Mouse (Mus musculus): ENCODE data around the gene Unc5b.

Gene Unc5b

GRCm38 (mm10) chr10:60797682-60798422 is 33.5 kb downstream of the Unc5b start:
- no peak for DNase-seq

- no peak for DNase-seq
These were observed 34.9 kb downstream of the Unc5b start for GRCm38 (mm10) chr10:60796474-60796873.

- no peak for DNase-seq
These were observed 35.4 kb downstream of the Unc5b start for GRCm38 (mm10) chr10:60796028-60796427.

- no peak for DNase-seq
These were observed 36.6 kb downstream of the Unc5b start for GRCm38 (mm10) chr10:60794792-60795191.

- DNase-seq, result no peak
These were observed 37.0 kb downstream of the Unc5b start for GRCm38 (mm10) chr10:60794374-60794773.

- DNase-seq, result peak; percentile 66
These were observed 38.5 kb downstream of the Unc5b start for GRCm38 (mm10) chr10:60792841-60793240.

GRCm38 (mm10) chr10:60792365-60792764 is 39.0 kb downstream of the Unc5b start:
- DNase-seq, result no peak

GRCm38 (mm10) chr10:60790912-60791311 is 40.5 kb downstream of the Unc5b start:
- DNase-seq, result no peak

GRCm38 (mm10) chr10:60787303-60788074 is 43.9 kb downstream of the Unc5b start:
- no peak for DNase-seq

GRCm38 (mm10) chr10:60783608-60784007 is 47.8 kb downstream of the Unc5b start:
- peak; percentile 37 for DNase-seq

- DNase-seq, result peak; percentile 75
These were observed 51.8 kb downstream of the Unc5b start for GRCm38 (mm10) chr10:60779628-60780027.

GRCm38 (mm10) chr10:60778542-60778941 is 52.8 kb downstream of the Unc5b start:
- DNase-seq, result no peak

- no peak for DNase-seq
These were observed 55.9 kb downstream of the Unc5b start for GRCm38 (mm10) chr10:60775473-60775872.

- no peak for DNase-seq
These were observed 56.8 kb downstream of the Unc5b start for GRCm38 (mm10) chr10:60774616-60775015.

- no peak for DNase-seq
These were observed 60.5 kb downstream of the Unc5b start for GRCm38 (mm10) chr10:60770855-60771254.

GRCm38 (mm10) chr10:60768614-60769013 is 62.8 kb downstream of the Unc5b start:
- DNase-seq, result no peak

GRCm38 (mm10) chr10:60767400-60767799 is 64.0 kb downstream of the Unc5b start:
- DNase-seq, result no peak

- DNase-seq, result no peak
These were observed 69.3 kb downstream of the Unc5b start for GRCm38 (mm10) chr10:60762126-60762525.

GRCm38 (mm10) chr10:60760377-60760776 is 71.0 kb downstream of the Unc5b start:
- DNase-seq, result peak; percentile 91

GRCm38 (mm10) chr10:60756992-60757391 is 74.4 kb downstream of the Unc5b start:
- DNase-seq, result peak; percentile 63

- no peak for DNase-seq
These were observed 75.2 kb downstream of the Unc5b start for GRCm38 (mm10) chr10:60756146-60756545.

GRCm38 (mm10) chr10:60753941-60754340 is 77.4 kb downstream of the Unc5b start:
- DNase-seq, result peak; percentile 81

- no peak for DNase-seq
These were observed 78.1 kb downstream of the Unc5b start for GRCm38 (mm10) chr10:60753261-60753660.
